Mouse (Mus musculus) A20 (cell line): ENCODE measurements around the gene Acvr1.

Experiments
- DNase-seq: peaks from one replicate; pipeline ENCODE4 v3.0.0-alpha.2; 2011; ENCODE audit warnings: low read depth, low spot score

The Acvr1 gene

GRCm38 (mm10) chr2:58415037-58415436, 151.9 kb downstream of the Acvr1 start:
- no peak for DNase-seq

- no peak for DNase-seq
These were observed 157.9 kb downstream of the Acvr1 start for GRCm38 (mm10) chr2:58408926-58409634.

- DNase-seq: no peak
These were observed 163.5 kb downstream of the Acvr1 start for GRCm38 (mm10) chr2:58403481-58403880.

GRCm38 (mm10) chr2:58388601-58389000, 178.4 kb downstream of the Acvr1 start:
- DNase-seq: no peak

GRCm38 (mm10) chr2:58380020-58380419, 186.9 kb downstream of the Acvr1 start:
- no peak for DNase-seq

DNA sequence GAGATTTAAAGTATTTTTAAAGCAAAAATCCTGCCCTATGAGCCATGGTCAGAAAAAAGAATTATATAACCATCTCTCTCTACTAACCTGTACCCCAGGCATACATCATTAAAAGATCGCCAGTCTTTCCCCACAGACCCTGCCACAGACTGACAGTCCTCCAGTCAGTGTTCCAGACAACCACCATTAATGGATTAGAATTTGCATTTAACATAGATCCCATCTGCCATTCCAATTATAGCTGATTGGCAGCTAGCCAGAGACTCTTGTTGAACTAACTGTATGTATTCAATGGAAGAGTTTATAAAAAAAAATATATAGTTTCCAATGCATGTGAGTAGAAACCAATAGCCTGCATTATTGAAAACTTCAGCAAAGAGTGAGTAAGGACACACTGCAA, 187.5 kb downstream of the Acvr1 start:
- no peak for DNase-seq

DNA sequence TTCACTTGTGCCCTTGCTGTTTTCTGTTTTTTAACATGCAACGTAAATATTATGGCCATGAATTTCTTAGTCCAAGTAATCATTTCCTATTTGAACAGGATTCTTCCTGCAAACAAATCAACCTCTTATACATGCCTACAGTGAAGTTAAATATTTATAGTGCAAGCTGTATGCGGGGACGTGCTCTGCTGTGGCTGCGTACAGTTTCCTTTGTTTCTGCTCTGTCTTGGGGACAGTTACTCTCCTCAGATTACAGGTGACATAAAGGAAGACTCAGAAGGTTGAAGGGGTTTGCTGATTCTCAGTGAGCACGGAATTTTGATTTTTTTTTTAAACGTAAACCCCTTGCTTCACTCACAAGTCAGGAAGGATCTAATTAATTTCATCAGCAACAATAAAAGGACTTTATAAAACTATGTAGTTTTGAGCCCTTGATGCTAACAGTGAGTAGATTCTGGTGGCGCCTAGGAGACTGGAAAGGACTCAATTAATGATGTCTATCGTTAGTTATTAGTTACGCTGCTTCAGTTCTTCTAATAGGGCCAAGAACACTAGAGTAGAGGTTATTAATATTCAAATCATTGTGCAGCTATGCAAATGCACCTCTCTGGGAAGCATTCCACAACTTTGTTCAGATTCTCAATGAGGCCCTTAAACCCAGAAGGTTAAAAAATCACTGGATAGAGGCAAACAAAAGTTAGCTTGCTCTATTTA, 189.4 kb downstream of the Acvr1 start:
- no peak for DNase-seq

- no peak for DNase-seq
These were observed 200.8 kb downstream of the Acvr1 start for GRCm38 (mm10) chr2:58366196-58366595.

GRCm38 (mm10) chr2:58361361-58362046, 205.5 kb downstream of the Acvr1 start:
- no peak for DNase-seq

DNA sequence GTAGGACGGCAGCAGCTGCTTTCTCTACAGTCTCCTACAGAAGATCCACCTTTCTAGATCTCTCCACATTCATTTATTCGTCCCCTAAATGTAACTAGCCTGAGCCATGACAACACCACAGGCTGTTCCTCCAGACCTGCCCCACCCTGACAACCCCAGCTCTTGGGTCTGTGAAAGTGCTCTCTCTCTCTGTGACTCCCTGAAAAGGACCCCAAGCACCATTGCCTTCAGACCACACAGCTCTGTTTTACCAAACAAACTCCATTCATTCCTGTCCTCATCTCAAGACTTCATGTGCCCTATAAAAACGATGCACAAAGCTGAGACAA, 208.9 kb downstream of the Acvr1 start:
- no peak for DNase-seq

- DNase-seq: no peak
These were observed 209.4 kb downstream of the Acvr1 start, which contains the start of gene Acvr1c for GRCm38 (mm10) chr2:58357414-58358131. Acvr1c (minus strand) TSS chr2:58357895.

DNA sequence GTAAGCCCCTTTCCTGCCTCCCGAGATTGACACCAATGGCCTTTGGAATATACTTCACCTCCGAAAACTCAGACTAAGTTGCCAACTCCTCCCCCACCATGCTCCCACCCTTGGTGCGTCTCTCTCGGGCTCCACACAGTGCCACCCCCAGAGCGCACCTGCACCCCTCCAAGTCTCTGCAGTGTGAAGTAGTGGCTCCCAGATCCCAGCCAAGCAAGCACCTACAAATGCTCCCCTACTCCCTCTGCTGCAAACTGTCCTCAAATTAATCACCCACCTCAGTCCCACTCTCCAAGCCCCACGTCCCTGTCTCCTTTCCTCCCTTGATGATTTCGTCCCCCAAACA, 209.9 kb downstream of the Acvr1 start:
- DNase-seq: no peak

DNA sequence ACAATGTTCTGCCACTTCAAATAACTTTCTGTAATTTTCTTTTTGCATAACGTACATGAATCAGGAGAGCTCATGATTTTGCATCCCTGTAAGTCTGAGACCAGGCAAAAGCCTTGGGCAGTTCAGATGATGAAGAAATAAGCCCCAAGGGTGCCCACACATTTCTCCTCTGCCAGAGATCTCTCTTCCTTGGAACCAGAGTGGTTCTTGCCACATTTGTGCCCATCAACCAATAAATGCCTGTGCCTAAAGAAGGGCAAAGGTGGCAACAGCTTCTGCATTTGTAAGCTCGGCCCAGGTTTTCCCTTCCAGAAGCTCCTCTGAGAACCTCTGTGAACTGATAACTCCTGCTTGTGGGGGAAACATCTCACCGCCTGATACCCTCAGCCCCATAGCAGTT, 212.6 kb downstream of the Acvr1 start:
- no peak for DNase-seq

DNA sequence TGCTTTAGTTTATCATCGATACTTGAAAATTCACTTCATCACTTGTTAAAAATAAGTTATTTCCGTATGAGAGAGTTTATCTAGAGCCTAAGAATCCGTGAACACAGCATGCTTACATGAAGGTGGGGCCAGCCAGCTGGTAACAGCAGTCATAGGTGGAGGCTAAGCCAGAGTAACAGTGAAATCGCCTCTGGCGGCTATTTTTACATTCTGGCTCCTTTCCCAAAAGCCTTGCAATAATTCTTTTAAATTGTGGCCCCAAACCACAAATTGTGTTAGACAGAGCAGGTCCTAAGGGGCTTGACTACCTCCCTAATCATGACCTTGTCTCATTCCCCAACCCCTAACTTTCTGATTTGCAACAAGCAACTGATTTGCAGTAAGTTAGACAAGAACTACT, 214.1 kb downstream of the Acvr1 start:
- no peak for DNase-seq

DNA sequence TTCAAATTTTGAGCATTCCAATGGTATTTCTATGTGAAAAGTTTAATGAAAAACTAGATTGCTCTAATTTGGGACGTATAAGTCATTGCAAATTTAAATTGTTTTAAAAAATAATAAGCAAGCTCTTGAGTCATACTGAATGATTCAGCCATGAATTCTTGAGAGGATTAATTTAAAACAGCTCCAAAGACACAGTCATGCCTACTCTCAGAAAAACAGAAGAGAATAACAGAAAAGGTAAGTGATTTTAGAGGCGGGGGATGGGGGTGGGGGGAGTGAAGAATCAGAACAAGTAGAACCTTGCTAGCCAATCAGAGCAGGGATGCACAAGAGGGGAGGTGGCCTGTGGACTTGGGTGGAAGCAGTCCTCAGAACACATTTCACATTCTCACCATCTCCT, 216.3 kb downstream of the Acvr1 start:
- no peak for DNase-seq
